Mouse (Mus musculus) spleen, postnatal 14 days (tissue): ENCODE data around the gene Trip13.

Source experiments
- DNase-seq, 2 experiments: peaks; one replicate each; pipeline ENCODE4 v3.0.0; 2021 to 2022; ENCODE audit warnings: low spot score in 2 of 2

Trip13 gene

GRCm38 (mm10) chr13:73937321-73938176 is at the start of gene Trip13, which contains the start of gene Brd9:
Gene Trip13, minus strand, starts transcription at chr13:73937784.
Gene Brd9, plus strand, starts transcription at chr13:73937811.
- DNase-seq = peak; percentile 89 to 93

GRCm38 (mm10) chr13:73976935-73977334 is 39.4 kb upstream of the Trip13 start:
- DNase-seq = no peak

GRCm38 (mm10) chr13:73974523-73974922 is 36.9 kb upstream of the Trip13 start:
- DNase-seq = no peak

GRCm38 (mm10) chr13:73970545-73971448 is 33.2 kb upstream of the Trip13 start:
- peak in 1 of 2 experiments; percentile 4 for DNase-seq

GRCm38 (mm10) chr13:73963551-73963950 is 26.0 kb upstream of the Trip13 start, which contains the start of gene Zdhhc11:
Gene Zdhhc11, plus strand, starts transcription at chr13:73963851.
- no peak for DNase-seq

GRCm38 (mm10) chr13:73961177-73961576 is 23.6 kb upstream of the Trip13 start:
- no peak for DNase-seq

- DNase-seq = no peak
Measured at GRCm38 (mm10) chr13:73960117-73960652, 22.6 kb upstream of the Trip13 start.

- no peak for DNase-seq
Measured at GRCm38 (mm10) chr13:73955531-73955930, 17.9 kb upstream of the Trip13 start.

GRCm38 (mm10) chr13:73954666-73955065 is 17.1 kb upstream of the Trip13 start:
- no peak for DNase-seq

GRCm38 (mm10) chr13:73953551-73954130 is 16.1 kb upstream of the Trip13 start:
- no peak for DNase-seq

- no peak for DNase-seq
Measured at GRCm38 (mm10) chr13:73944606-73945005, 7.0 kb upstream of the Trip13 start.

- DNase-seq = no peak
Measured at GRCm38 (mm10) chr13:73939101-73939500, 1.5 kb upstream of the Trip13 start.

- DNase-seq = no peak
Measured at GRCm38 (mm10) chr13:73938177-73938560, 585 bp upstream of the Trip13 start.

- DNase-seq = no peak
Measured at GRCm38 (mm10) chr13:73936938-73937320, 655 bp downstream of the Trip13 start.

- DNase-seq = no peak
Measured at GRCm38 (mm10) chr13:73932201-73932600, 5.4 kb downstream of the Trip13 start.

GRCm38 (mm10) chr13:73913066-73913465 is 24.5 kb downstream of the Trip13 start:
- no peak for DNase-seq

- DNase-seq = no peak
Measured at GRCm38 (mm10) chr13:73907683-73908412, 29.7 kb downstream of the Trip13 start.

GRCm38 (mm10) chr13:73907136-73907535 is 30.4 kb downstream of the Trip13 start:
- DNase-seq = no peak

GRCm38 (mm10) chr13:73897561-73897960 is 40.0 kb downstream of the Trip13 start:
- no peak for DNase-seq

- no peak for DNase-seq
Measured at GRCm38 (mm10) chr13:73892493-73893178, 44.9 kb downstream of the Trip13 start.
